ENCODE assay signal across 8 mouse cellular contexts in genomic region chr4:119422294-119422964, GRCm38 (mm10). TPM values are rescaled to one million over a fixed set of nuclear protein-coding genes. Genes with fewer than 3 reads are reported as not detected.
DNase-seq lines count a peak whose midpoint lies in the region; ATAC-seq lines count a peak whose summit lies in the region.

Gene Ppcs, minus strand, starts transcription at chr4:119422420.
Gene Zmynd12, plus strand, starts transcription at chr4:119422814.

- no peaks in the 10 kb centered on the region for H3K36me3 ChIP-seq in intestine, embryonic 14.5 days (ENCODE audit: control insufficient read depth, insufficient read depth, low read length)

- no peaks in the 10 kb centered on the region for H3K9me3 ChIP-seq in intestine, embryonic 14.5 days (ENCODE audit: control insufficient read depth, low read length)

- ATAC-seq in intestine, embryonic 14.5 days (replicated peaks; ENCODE audit: low FRiP score, low TSS enrichment, low read depth): peak; percentile 97
- peak; percentile 69 for ATAC-seq in megakaryocyte-erythroid progenitor cell, adult 5-6 weeks (replicated peaks; ENCODE audit: low FRiP score, low TSS enrichment, poor library complexity, severe bottlenecking)

- H3K27ac ChIP-seq in intestine, embryonic 14.5 days (ENCODE audit: low read depth): peak within 1 kb of the TSS; percentile 86

- no peaks in the 10 kb centered on the region for H3K27me3 ChIP-seq in intestine, embryonic 14.5 days (replicated peaks; ENCODE audit: control insufficient read depth, insufficient read depth, low read length)

- under 1% methylated on average over 52 of the region's 52 CpGs for WGBS in intestine, embryonic 14.5 days

- peak within 1 kb of the TSS; percentile 68 for H3K4me2 ChIP-seq in intestine, embryonic 14.5 days (ENCODE audit: low read length)

- peaks cover 8% of the 10 kb centered on the region for H3K4me1 ChIP-seq in intestine, embryonic 14.5 days (replicated peaks; ENCODE audit: control insufficient read depth, insufficient read depth, low read length)

- DNase-seq in adrenal gland, adult 2 months: peak; percentile 96
- DNase-seq in embryo, embryonic 11 days: peak; percentile 96
- DNase-seq in gastrocnemius, postnatal 25 days: peak; percentile 87
- DNase-seq in intestine, embryonic 14.5 days (ENCODE audit: low spot score): peak; percentile 93
- peak; percentile 82 to 83 for DNase-seq in left cerebral cortex, postnatal 14 days (ENCODE audit: low spot score in 2 of 2)
- peak; percentile 81 for DNase-seq in right cerebral cortex, postnatal 14 days
- peak; percentile 84 for DNase-seq in urinary bladder, postnatal 25 days (ENCODE audit: low spot score)

- H3K4me3 ChIP-seq in intestine, embryonic 14.5 days (ENCODE audit: low read depth, low read length): peak within 1 kb of the TSS; percentile 63

- intact Hi-C loops in left cerebral cortex, postnatal 14 days (cut with DNase I): no loop called here

- H3K9ac ChIP-seq in intestine, embryonic 14.5 days (ENCODE audit: low read length): peak within 1 kb of the TSS; percentile 62

RNA-seq across cellular contexts. Expression of gene Ppcs, which starts in this region (rescaled TPM):
- 10 to 100 TPM; 28.9 to 55.6 TPM for total RNA-seq in adrenal gland, adult 2 months (2021)
- polyA plus RNA-seq in adrenal gland, adult 2 months (2012; rRNA removed): 60.9 and 75.8 TPM in 2 replicates
- total RNA-seq in gastrocnemius, postnatal 25 days (2021): 1 to 10 TPM; 5.1 to 5.2 TPM
- polyA plus RNA-seq in intestine, embryonic 14.5 days (2014; fragmentation: Nextera tagmentation; extraction: Ambion mirVana): 36.5 and 39.8 TPM in 2 replicates
- 1 to 10 TPM; 4.5 to 5.7 TPM for total RNA-seq in left cerebral cortex, postnatal 14 days (2021)
- total RNA-seq in megakaryocyte-erythroid progenitor cell, adult 5-6 weeks (2014; fragmentation: Nextera tagmentation): 6.3 and 13.0 TPM in 2 replicates
- 3.8 and 4.8 TPM in 2 replicates for total RNA-seq in megakaryocyte-erythroid progenitor cell, adult 5-6 weeks (2017)

RNA-seq across cellular contexts. Expression of gene Zmynd12, which starts in this region (rescaled TPM):
- 1 to 10 TPM; 3.0 to 3.3 TPM for total RNA-seq in adrenal gland, adult 2 months (2021)
- polyA plus RNA-seq in adrenal gland, adult 2 months (2012; rRNA removed): 5.5 and 7.9 TPM in 2 replicates
- not detected for total RNA-seq in gastrocnemius, postnatal 25 days (2021)
- polyA plus RNA-seq in intestine, embryonic 14.5 days (2014; fragmentation: Nextera tagmentation; extraction: Ambion mirVana): 0.12 and 0.28 TPM in 2 replicates
- under 1 TPM in 1 of 2 experiments, not detected in 1; 0.23 TPM for total RNA-seq in left cerebral cortex, postnatal 14 days (2021)
- total RNA-seq in megakaryocyte-erythroid progenitor cell, adult 5-6 weeks (2014; fragmentation: Nextera tagmentation): not detected in 2 replicates
- not detected in 2 replicates for total RNA-seq in megakaryocyte-erythroid progenitor cell, adult 5-6 weeks (2017)

Comparison
In these comparisons a context has a peak if more than half of its experiments do, and no peak if none do; other contexts are left out.
1. Peak in every context shown above with its lines: DNase-seq, ATAC-seq, H3K4me3 ChIP-seq and H3K27ac ChIP-seq.